Mouse (Mus musculus): ENCODE results near the gene Sfxn3. TPM values are rescaled to one million over a fixed set of nuclear protein-coding genes. Genes with fewer than 3 reads are reported as not detected.

The Sfxn3 gene
- polyA plus RNA-seq, 1 experiment from 2014 or later, result 6.9 TPM

GRCm38 (mm10) chr19:45013581-45014225 is 33.6 kb upstream of the Sfxn3 start:
- Histone ChIP-seq H3K36me3 (replicated peaks) (peaks cover 43% of the 10 kb centered on the region), H3K27ac (peak overlapping the region; percentile 98), H3K27me3 (ENCODE audit: poor library complexity, severe bottlenecking) (no peaks in the 10 kb centered on the region), H3K4me3 (no peak overlapping the region), H3K9me3 (no peaks in the 10 kb centered on the region), H3K4me1 (peaks cover 64% of the 10 kb centered on the region)
- DNase-seq (ENCODE audit: extremely low spot score, low spot score), result no peak
- 63% methylated on average over 6 of the region's 6 CpGs for WGBS

- Histone ChIP-seq H3K27me3 (ENCODE audit: poor library complexity, severe bottlenecking) (no peaks in the 10 kb centered on the region), H3K4me1 (peaks cover 68% of the 10 kb centered on the region), H3K9me3 (no peaks in the 10 kb centered on the region), H3K36me3 (replicated peaks) (peaks cover 36% of the 10 kb centered on the region), H3K4me3 (peak within 1 kb of the TSS; percentile 84), H3K27ac (peak within 1 kb of the TSS; percentile 98)
- DNase-seq (ENCODE audit: extremely low spot score, low spot score), result no peak
- WGBS, result 8% methylated on average over 10 of the region's 10 CpGs
These were observed 32.9 kb upstream of the Sfxn3 start, which contains the start of gene Lzts2 for GRCm38 (mm10) chr19:45014335-45014971. Gene Lzts2 (plus strand): TSS chr19:45014414.

DNA sequence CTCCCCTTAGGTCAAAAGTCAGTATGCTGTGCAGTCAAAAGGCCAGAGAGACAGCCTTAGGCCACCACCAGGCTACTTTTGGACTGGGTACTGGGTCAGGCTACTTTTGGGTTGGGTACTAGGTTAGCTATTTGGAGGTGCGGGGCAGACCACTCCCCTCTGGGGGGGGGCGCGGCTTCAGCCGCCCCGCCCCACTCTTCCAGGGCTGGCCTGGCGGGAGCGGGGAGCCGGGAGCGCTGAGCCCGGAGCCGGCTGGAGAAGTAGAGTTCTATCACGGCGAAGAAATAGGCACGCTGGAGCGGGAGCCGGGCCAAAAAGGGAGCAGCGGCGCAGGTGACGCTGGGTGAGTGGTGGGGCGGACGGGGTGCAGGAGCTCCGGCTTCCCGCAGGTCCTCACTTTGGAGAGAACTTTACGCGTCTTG is 32.3 kb upstream of the Sfxn3 start:
- Histone ChIP-seq H3K36me3 (replicated peaks) (peaks cover 37% of the 10 kb centered on the region), H3K9me3 (no peaks in the 10 kb centered on the region), H3K27me3 (ENCODE audit: poor library complexity, severe bottlenecking) (no peaks in the 10 kb centered on the region), H3K4me1 (peaks cover 74% of the 10 kb centered on the region), H3K27ac (peak overlapping the region; percentile 98), H3K4me3 (peak overlapping the region; percentile 84)
- DNase-seq (ENCODE audit: extremely low spot score, low spot score), result no peak
- WGBS, result under 1% methylated on average over 25 of the region's 25 CpGs

- Histone ChIP-seq H3K27me3 (ENCODE audit: poor library complexity, severe bottlenecking) (no peaks in the 10 kb centered on the region), H3K4me1 (peaks cover 81% of the 10 kb centered on the region), H3K27ac (peak overlapping the region; percentile 98), H3K4me3 (peak overlapping the region; percentile 84), H3K36me3 (replicated peaks) (peaks cover 37% of the 10 kb centered on the region), H3K9me3 (no peaks in the 10 kb centered on the region)
- under 1% methylated on average over 34 of the region's 34 CpGs for WGBS
- peak; percentile 47 for DNase-seq (ENCODE audit: extremely low spot score, low spot score)
These were observed 31.6 kb upstream of the Sfxn3 start for GRCm38 (mm10) chr19:45015518-45016281.

GRCm38 (mm10) chr19:45016341-45017215 is 30.7 kb upstream of the Sfxn3 start:
- H3K27ac ChIP-seq, result peak overlapping the region; percentile 98
- peak; percentile 72 for DNase-seq (ENCODE audit: extremely low spot score, low spot score)
- no peaks in the 10 kb centered on the region for H3K9me3 ChIP-seq
- under 1% methylated on average over 17 of the region's 18 CpGs for WGBS
- peaks cover 37% of the 10 kb centered on the region for H3K36me3 ChIP-seq (replicated peaks)
- peaks cover 90% of the 10 kb centered on the region for H3K4me1 ChIP-seq
- H3K4me3 ChIP-seq, result peak overlapping the region; percentile 84
- no peaks in the 10 kb centered on the region for H3K27me3 ChIP-seq (ENCODE audit: poor library complexity, severe bottlenecking)

DNA sequence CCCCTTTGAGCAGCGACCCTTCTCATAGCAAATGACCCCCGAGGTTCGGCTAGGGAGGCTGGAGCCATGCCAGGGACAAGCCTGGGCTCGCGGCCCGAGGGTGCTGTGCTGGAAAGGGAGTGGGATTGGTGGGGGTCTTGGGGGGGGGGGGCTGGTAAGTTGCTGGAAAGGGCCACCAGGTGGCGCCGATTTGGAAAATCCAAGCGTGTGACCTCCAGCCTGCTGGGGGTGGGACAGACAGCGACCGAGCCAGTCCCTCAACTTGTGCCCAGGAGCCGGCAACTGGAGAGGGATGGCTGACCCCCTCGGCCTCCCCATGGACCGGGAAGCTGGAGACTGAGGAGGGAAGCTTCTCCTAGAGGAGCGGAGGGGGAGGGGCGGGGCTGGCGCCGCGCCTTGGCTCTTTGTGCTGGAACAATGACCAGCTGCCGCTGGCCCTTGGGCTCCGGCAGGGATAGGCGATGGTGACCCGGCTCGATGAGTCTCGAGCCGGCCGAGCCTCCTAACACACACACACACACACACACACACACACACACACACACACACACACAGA is 30.0 kb upstream of the Sfxn3 start:
- no peaks in the 10 kb centered on the region for H3K9me3 ChIP-seq
- peak overlapping the region; percentile 98 for H3K27ac ChIP-seq
- H3K4me3 ChIP-seq, result peak overlapping the region; percentile 84
- H3K4me1 ChIP-seq, result peaks cover 90% of the 10 kb centered on the region
- H3K27me3 ChIP-seq (ENCODE audit: poor library complexity, severe bottlenecking), result no peaks in the 10 kb centered on the region
- peaks cover 37% of the 10 kb centered on the region for H3K36me3 ChIP-seq (replicated peaks)
- 0% methylated on average over 27 of the region's 27 CpGs for WGBS
- DNase-seq (ENCODE audit: extremely low spot score, low spot score), result peak; percentile 88

- under 1% methylated on average over 48 of the region's 48 CpGs for WGBS
- Histone ChIP-seq H3K4me1 (peaks cover 84% of the 10 kb centered on the region), H3K9me3 (no peaks in the 10 kb centered on the region), H3K27ac (peak overlapping the region; percentile 98), H3K27me3 (ENCODE audit: poor library complexity, severe bottlenecking) (no peaks in the 10 kb centered on the region), H3K36me3 (replicated peaks) (peaks cover 37% of the 10 kb centered on the region), H3K4me3 (peak overlapping the region; percentile 84)
- DNase-seq (ENCODE audit: extremely low spot score, low spot score), result peak; percentile 77
These were observed 29.4 kb upstream of the Sfxn3 start for GRCm38 (mm10) chr19:45017909-45018308.

DNA sequence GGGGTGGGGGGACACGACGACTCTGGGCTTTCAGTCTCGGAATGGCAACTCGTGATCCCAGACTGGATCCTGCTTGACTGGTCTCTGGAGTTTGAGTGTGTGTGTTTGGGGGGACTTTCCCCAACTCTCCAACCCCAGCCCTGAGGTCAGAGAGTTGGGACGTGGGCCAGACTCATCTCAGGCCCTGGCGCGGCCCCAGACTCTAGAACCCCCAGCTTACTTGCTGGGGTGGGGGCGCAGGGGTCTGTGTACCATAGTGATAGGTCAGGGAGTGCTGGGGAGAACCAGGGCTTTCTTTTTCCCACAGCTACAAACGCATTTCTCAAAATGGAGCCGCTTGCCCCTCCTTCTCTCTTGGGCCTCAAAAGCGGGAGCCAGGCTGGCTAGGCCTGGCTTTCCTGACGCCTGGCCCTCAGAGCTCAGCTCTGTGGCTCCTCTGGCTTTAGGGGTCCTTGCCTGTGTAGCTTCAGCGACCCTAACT is 28.9 kb upstream of the Sfxn3 start:
- Histone ChIP-seq H3K4me3 (peak overlapping the region; percentile 84), H3K4me1 (peaks cover 80% of the 10 kb centered on the region), H3K27me3 (ENCODE audit: poor library complexity, severe bottlenecking) (no peaks in the 10 kb centered on the region), H3K36me3 (replicated peaks) (peaks cover 39% of the 10 kb centered on the region), H3K27ac (peak overlapping the region; percentile 98), H3K9me3 (no peaks in the 10 kb centered on the region)
- WGBS, result 0% methylated on average over 13 of the region's 13 CpGs
- peak; percentile 48 for DNase-seq (ENCODE audit: extremely low spot score, low spot score)

GRCm38 (mm10) chr19:45020348-45020747 is 27.0 kb upstream of the Sfxn3 start:
- Histone ChIP-seq H3K9me3 (no peaks in the 10 kb centered on the region), H3K4me3 (peak overlapping the region; percentile 22; the same call in 1 of the 2 replicates), H3K27me3 (ENCODE audit: poor library complexity, severe bottlenecking) (no peaks in the 10 kb centered on the region), H3K4me1 (peaks cover 60% of the 10 kb centered on the region), H3K36me3 (replicated peaks) (peaks cover 59% of the 10 kb centered on the region), H3K27ac (0 out of 2 replicates have a peak overlapping the region, but pooled peaks have one; percentile 54)
- DNase-seq (ENCODE audit: extremely low spot score, low spot score), result no peak
- WGBS, result 76% methylated on average over 6 of the region's 6 CpGs

DNA sequence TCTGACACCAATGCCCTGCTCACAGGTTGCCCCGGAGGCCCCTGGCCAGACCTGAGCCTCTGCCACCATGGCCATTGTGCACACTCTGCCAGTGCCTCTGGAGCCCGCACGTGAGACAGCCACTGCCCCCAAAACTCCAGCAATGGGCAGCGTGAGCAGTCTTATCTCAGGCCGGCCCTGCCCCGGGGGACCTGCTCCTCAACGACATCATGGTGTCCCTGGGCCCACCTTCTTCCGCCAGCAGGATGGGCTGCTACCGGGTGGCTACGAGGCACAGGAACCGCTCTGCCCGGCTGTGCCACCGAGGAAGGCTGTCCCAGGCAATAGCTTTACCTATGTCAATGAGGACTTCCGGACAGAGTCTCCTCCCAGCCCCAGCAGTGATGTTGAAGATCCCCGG is 25.9 kb upstream of the Sfxn3 start:
- H3K27me3 ChIP-seq (ENCODE audit: poor library complexity, severe bottlenecking), result no peaks in the 10 kb centered on the region
- H3K27ac ChIP-seq, result peak overlapping the region; percentile 12; the same call in 1 of the 2 replicates
- WGBS, result 94% methylated on average over 15 of the region's 15 CpGs
- H3K4me3 ChIP-seq, result peak overlapping the region; percentile 22
- DNase-seq (ENCODE audit: extremely low spot score, low spot score), result no peak
- H3K9me3 ChIP-seq, result no peaks in the 10 kb centered on the region
- H3K4me1 ChIP-seq, result peaks cover 55% of the 10 kb centered on the region
- H3K36me3 ChIP-seq (replicated peaks), result peaks cover 69% of the 10 kb centered on the region

DNA sequence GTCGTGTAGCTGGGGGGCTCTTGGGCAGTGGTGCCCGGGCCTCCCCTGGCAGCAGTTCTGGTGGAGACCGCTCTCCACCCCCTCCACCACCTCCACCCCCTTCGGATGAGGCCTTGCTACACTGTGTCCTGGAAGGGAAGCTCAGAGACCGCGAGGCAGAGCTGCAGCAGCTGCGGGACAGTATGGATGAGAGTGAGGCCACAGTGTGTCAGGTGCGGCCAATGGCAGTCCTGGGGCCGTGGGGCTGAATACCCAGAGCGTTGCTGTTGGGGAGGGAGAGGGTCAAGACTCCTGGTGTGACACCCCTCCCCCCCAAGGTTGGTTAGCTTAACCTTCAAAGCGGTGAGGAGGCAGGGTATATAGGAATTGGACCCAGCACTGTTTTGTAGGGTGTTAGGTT is 23.3 kb upstream of the Sfxn3 start:
- Histone ChIP-seq H3K4me1 (peaks cover 52% of the 10 kb centered on the region), H3K27me3 (ENCODE audit: poor library complexity, severe bottlenecking) (no peaks in the 10 kb centered on the region), H3K36me3 (replicated peaks) (peaks cover 94% of the 10 kb centered on the region), H3K27ac (no peak overlapping the region), H3K9me3 (no peaks in the 10 kb centered on the region), H3K4me3 (no peak overlapping the region)
- DNase-seq (ENCODE audit: extremely low spot score, low spot score), result no peak
- 86% methylated on average over 11 of the region's 11 CpGs for WGBS

DNA sequence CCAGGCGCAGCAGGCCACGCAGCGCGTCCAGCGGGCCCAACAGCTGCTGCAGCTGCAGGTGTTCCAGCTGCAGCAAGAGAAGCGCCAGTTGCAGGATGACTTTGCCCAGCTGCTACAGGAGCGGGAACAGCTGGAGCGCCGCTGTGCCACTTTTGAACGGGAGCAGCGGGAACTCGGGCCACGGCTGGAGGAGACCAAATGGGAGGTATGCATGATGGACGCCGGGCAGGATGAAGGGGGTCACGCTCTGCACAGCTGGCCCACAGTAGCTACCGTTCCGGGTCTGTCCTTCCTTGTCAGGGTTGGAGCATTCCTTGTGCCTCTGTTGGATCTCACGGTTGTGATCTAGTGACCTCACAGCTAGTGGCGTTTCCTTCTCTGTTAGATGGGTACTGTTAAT is 22.5 kb upstream of the Sfxn3 start:
- Histone ChIP-seq H3K36me3 (replicated peaks) (peaks cover 92% of the 10 kb centered on the region), H3K27me3 (ENCODE audit: poor library complexity, severe bottlenecking) (no peaks in the 10 kb centered on the region), H3K4me3 (no peak overlapping the region), H3K9me3 (no peaks in the 10 kb centered on the region), H3K27ac (no peak overlapping the region), H3K4me1 (peaks cover 50% of the 10 kb centered on the region)
- 91% methylated on average over 20 of the region's 20 CpGs for WGBS
- DNase-seq (ENCODE audit: extremely low spot score, low spot score), result no peak
